Mouse (Mus musculus) liver, embryonic 16.5 days (tissue): ENCODE results near the gene Drd5. TPM values are rescaled to one million over a fixed set of nuclear protein-coding genes. Genes with fewer than 3 reads are reported as not detected.

ENCODE experiments used
- ATAC-seq: fragments of 200-750 bp; cut with Nextera tagmentation; 2 replicates; pipeline ENCODE4 v1.8.0; 2017; ENCODE audit warnings: low read depth, mild to moderate bottlenecking, moderate number of reproducible peaks, moderate library complexity
- H3K27ac ChIP-seq: fragments of 300-500 bp; sonication (generic); 2 replicates; pipeline ENCODE4 v1.5.1; 2014; ENCODE audit warnings: mild to moderate bottlenecking, low read length
- H3K27me3 ChIP-seq: fragments of 300-500 bp; sonication (generic); 2 replicates; pipeline ENCODE4 v1.6.1; 2014; ENCODE audit warnings: low read depth, low read length, mixed read lengths; ENCODE audit not compliant: control insufficient read depth, insufficient read depth
- H3K36me3 ChIP-seq: fragments of 300-500 bp; sonication (generic); 2 replicates; pipeline ENCODE4 v1.6.1; 2014; ENCODE audit warnings: mild to moderate bottlenecking; ENCODE audit not compliant: control insufficient read depth, insufficient read depth
- H3K4me1 ChIP-seq: fragments of 300-500 bp; sonication (generic); 2 replicates; pipeline ENCODE4 v1.6.1; 2014; ENCODE audit warnings: low read depth, low read length, mixed read lengths; ENCODE audit not compliant: control insufficient read depth
- H3K4me2 ChIP-seq: fragments of 300-500 bp; sonication (generic); 2 replicates; pipeline ENCODE4 v1.6.1; 2014; ENCODE audit warnings: low read depth, low read length, mixed read lengths
- H3K4me3 ChIP-seq: fragments of 300-500 bp; sonication (generic); 2 replicates; pipeline ENCODE4 v1.5.1; 2014; ENCODE audit warnings: low read depth, mild to moderate bottlenecking, low read length
- H3K9ac ChIP-seq: fragments of 300-500 bp; sonication (generic); 2 replicates; pipeline ENCODE4 v1.6.1; 2014; ENCODE audit warnings: low read depth, low read length
- H3K9me3 ChIP-seq: fragments of 300-500 bp; sonication (generic); replicated peaks from 2 replicates; pipeline ENCODE4 v1.6.1; 2016; ENCODE audit warnings: low read length; ENCODE audit not compliant: control insufficient read depth
- WGBS: fragments of 180-500 bp; shearing (Covaris S2); extraction: QIAGEN DNeasy Blood & Tissue Kit; methylation state at CpG from one replicate; pipeline ENCODE4 v1.1.7; 2014; ENCODE audit not compliant: insufficient replicate concordance; 5-methylcytosine and 5-hydroxymethylcytosine counted together
- polyA plus RNA-seq: library from polyadenylated mRNA; unstranded; fragments of >200 nt; fragmentation: Nextera tagmentation; extraction: Ambion mirVana; gene quantifications from 2 replicates; pipeline ENCODE4 v1.2.1, GENCODE M21; 2015

Gene Drd5
- polyA plus RNA-seq, 1 experiment from 2014 or later, result not detected

- peaks cover 4% of the 10 kb centered on the region; the same call in 1 of the 2 replicates for H3K4me1 ChIP-seq
- no peaks in the 10 kb centered on the region for H3K9me3 ChIP-seq
- peaks cover 3% of the 10 kb centered on the region; the same call in 1 of the 2 replicates for H3K36me3 ChIP-seq
- H3K4me2 ChIP-seq, result no peak overlapping the region
- H3K9ac ChIP-seq, result no peak overlapping the region
- H3K27me3 ChIP-seq, result no peaks in the 10 kb centered on the region
- WGBS, result 67% methylated on average over 1 of the region's 1 CpGs
- ATAC-seq, result no peak
- H3K4me3 ChIP-seq, result no peak overlapping the region
- H3K27ac ChIP-seq, result no peak overlapping the region
Observed at GRCm38 (mm10) chr5:38371308-38371707, 52.1 kb downstream of the Drd5 start.

Other genes with a start within 250 kb of the Drd5 start
- 1.6 and 2.0 TPM in 2 replicates for gene Nsg1, start 159.5 kb upstream of the Drd5 start, polyA plus RNA-seq
- gene Zbtb49, start 98.9 kb upstream of the Drd5 start, polyA plus RNA-seq, result 2.6 and 3.0 TPM in 2 replicates
- 35.2 and 39.8 TPM in 2 replicates for gene Lyar, start 98.9 kb upstream of the Drd5 start, polyA plus RNA-seq
- 35.4 and 41.3 TPM in 2 replicates for gene Tmem128, start 59.2 kb upstream of the Drd5 start, polyA plus RNA-seq
- gene Otop1, start 43.4 kb upstream of the Drd5 start, polyA plus RNA-seq, result not detected in 2 replicates
- 3.6 and 4.0 TPM in 2 replicates for gene Slc2a9, start 183.8 kb downstream of the Drd5 start, polyA plus RNA-seq
- 74.4 and 76.7 TPM in 2 replicates for gene Wdr1, start 243.9 kb downstream of the Drd5 start, polyA plus RNA-seq